Mouse (Mus musculus): Measurements from ENCODE around the gene Camk2b. TPM values are rescaled to one million over a fixed set of nuclear protein-coding genes. Genes with fewer than 3 reads are reported as not detected.

Camk2b gene
- polyA plus RNA-seq, 1 experiment from 2014 or later: 3.6 TPM

DNA sequence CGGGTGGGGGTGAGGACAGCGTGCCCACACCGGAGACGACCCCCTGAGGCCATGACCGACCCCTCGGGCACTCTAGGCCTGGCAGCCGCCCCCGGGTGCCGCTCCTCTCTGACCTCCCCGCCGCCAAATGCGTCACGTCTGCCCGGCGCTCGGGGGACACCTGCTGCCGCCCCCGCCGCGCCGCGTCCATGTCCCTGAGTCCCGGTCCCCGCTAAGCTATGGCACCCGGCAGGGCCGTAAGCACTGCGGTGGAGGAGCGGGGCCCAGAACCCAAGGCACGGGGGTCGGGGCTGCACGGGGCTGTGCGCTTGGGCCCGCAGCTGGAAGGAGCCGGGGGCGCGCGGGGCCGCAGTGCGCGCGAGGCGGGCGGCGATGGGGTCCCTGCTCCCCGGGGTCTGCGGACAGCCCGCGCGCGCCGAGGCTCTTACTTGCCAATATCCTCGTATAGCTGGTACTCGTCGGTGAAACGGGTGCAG is 1.1 kb downstream of the Camk2b start:
- no peak overlapping the region for H3K27ac ChIP-seq
- WGBS: 1% methylated on average over 55 of the region's 55 CpGs
- peak overlapping the region; percentile 60 for H3K4me3 ChIP-seq
- H3K36me3 ChIP-seq: no peaks in the 10 kb centered on the region
- peaks cover 39% of the 10 kb centered on the region for H3K4me1 ChIP-seq (replicated peaks)
- peak; percentile 29 for DNase-seq (ENCODE audit: low spot score)
- H3K27me3 ChIP-seq (ENCODE audit: insufficient read depth, poor library complexity, severe bottlenecking): peaks cover 95% of the 10 kb centered on the region
- no peaks in the 10 kb centered on the region for H3K9me3 ChIP-seq

DNA sequence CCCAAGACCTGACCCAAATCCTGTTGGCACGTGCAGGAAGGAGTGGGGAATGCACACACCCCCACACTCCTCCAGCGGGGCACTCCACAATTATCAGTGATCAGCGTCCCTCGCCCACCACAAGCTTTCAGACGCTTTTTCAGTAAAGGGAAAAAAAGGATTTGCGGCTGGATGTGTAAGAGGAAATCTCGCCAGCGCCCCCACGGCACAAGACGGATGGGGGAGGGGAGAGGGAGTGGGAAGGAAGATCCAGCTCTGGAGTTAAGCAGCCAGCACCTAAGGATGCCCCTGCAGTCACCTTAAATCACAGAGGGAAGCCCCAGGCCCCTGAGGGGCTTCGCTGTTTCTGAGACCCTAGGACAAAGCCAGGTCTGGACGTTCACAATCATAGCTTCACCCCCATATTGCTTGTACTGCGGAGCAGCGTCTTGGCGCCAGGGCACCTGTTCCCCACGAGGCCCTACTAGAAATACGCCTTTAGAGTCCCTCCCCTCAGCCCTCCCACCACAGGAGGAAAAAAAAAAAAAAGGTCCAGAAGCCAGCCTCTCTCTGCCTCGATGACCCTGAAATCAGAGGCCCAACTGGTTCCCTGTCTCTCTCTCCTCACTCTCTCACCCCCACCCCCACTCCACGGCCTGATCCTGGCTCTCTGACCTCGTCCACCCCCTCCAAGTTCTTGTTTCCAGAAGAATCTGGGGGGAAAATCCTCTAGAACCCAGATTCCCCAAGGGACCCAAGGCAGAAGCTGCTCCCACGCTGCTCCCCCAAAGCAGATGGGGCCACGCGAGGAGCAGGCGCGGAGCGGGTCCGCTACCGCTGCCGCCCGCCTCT is 1.7 kb downstream of the Camk2b start:
- H3K27me3 ChIP-seq (ENCODE audit: insufficient read depth, poor library complexity, severe bottlenecking): peaks cover 90% of the 10 kb centered on the region
- no peaks in the 10 kb centered on the region for H3K36me3 ChIP-seq
- peak overlapping the region; percentile 60 for H3K4me3 ChIP-seq
- WGBS: 5% methylated on average over 30 of the region's 30 CpGs
- H3K4me1 ChIP-seq (replicated peaks): peaks cover 39% of the 10 kb centered on the region
- H3K9me3 ChIP-seq: no peaks in the 10 kb centered on the region
- DNase-seq (ENCODE audit: low spot score): no peak
- H3K27ac ChIP-seq: no peak overlapping the region

DNA sequence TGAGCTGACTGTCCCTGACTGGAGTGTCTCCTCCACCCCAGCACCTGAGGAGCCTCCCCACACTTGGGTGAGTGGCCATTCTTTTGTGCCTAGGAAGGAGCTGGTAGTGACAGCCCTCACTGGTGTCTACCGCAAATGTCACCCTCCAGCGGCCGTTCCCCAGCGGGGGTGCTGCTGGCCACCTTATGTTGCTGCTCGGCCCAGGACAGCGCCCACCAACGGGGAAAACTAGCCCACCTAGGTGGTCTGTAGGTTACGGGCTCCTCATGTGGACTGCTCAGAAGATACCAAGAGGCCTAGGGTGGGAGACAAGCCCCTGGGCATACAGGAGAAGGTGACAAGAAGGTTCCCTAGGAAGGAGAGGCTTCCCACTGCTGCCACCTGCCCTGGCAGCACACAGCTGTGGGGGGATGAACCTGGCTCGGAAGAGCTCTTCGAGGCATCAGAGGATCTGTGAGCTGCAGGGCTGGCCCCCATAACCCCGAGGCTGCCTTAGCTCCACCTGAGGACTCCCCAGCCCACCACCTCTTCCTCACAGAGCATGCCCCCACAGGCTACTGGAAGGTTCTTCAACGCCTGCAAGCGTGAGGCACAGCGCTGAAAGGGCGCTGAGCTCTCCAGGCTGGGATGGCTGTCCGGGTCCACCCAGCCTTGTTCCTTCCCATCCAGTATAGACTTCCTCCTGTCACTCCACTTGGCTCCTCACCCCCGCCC is 2.5 kb downstream of the Camk2b start:
- DNase-seq (ENCODE audit: low spot score): no peak
- peak overlapping the region; percentile 60; the same call in 1 of the 2 replicates for H3K4me3 ChIP-seq
- 45% methylated on average over 17 of the region's 17 CpGs for WGBS

DNA sequence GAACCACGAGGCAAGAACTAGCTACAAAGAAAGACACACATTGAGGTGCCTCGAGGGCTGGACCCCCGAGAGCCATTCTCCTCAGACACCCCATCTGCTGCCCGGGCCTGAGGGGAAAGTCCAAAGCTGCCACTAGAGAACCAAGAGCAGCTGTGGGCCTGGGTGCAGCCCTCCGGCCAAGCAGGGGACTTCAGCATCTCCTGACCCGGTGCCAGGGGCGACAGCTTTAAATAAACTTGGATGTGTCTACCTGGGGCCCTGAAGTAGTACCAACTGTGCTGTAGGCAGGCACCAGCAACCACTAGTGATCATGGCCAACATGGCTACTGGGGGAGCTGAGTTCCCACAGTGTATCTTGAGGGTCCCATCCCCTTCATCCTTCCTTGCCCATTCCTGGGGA is 3.1 kb downstream of the Camk2b start:
- no peak overlapping the region for H3K27ac ChIP-seq
- 89% methylated on average over 7 of the region's 7 CpGs for WGBS
- H3K4me3 ChIP-seq: no peak overlapping the region
- peaks cover 76% of the 10 kb centered on the region for H3K27me3 ChIP-seq (ENCODE audit: insufficient read depth, poor library complexity, severe bottlenecking)
- peaks cover 33% of the 10 kb centered on the region for H3K4me1 ChIP-seq (replicated peaks)
- no peaks in the 10 kb centered on the region for H3K36me3 ChIP-seq
- no peak for DNase-seq (ENCODE audit: low spot score)
- no peaks in the 10 kb centered on the region for H3K9me3 ChIP-seq

More for the DNA sequence above, 2.5 kb downstream of the Camk2b start:
- no peaks in the 10 kb centered on the region for H3K36me3 ChIP-seq
- H3K27ac ChIP-seq: no peak overlapping the region
- peaks cover 82% of the 10 kb centered on the region for H3K27me3 ChIP-seq (ENCODE audit: insufficient read depth, poor library complexity, severe bottlenecking)
- H3K4me1 ChIP-seq (replicated peaks): peaks cover 39% of the 10 kb centered on the region
- no peaks in the 10 kb centered on the region for H3K9me3 ChIP-seq

DNA sequence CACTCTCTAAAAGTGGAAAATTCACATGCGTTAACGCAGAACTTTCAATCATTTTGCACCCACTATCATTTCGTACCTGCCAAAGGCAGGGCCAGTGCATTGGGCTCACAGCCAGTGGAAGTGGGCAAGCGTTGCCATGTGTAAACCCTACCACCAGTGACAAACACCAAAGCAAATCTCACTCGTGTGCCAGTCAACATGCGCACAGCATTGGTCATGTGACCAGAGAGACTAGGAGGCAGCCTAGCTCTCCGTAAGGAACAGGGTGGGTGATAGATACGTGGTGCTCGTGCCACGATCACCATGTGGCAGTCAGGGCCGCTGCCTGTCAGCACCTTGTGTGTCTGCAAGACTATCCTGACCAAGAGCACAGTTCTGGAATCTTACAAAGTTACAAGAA is 3.8 kb downstream of the Camk2b start:
- no peak overlapping the region for H3K4me3 ChIP-seq
- 92% methylated on average over 11 of the region's 11 CpGs for WGBS
- peaks cover 30% of the 10 kb centered on the region for H3K4me1 ChIP-seq (replicated peaks)
- no peaks in the 10 kb centered on the region for H3K9me3 ChIP-seq
- no peaks in the 10 kb centered on the region for H3K36me3 ChIP-seq
- H3K27me3 ChIP-seq (ENCODE audit: insufficient read depth, poor library complexity, severe bottlenecking): peaks cover 69% of the 10 kb centered on the region
- H3K27ac ChIP-seq: no peak overlapping the region
- DNase-seq (ENCODE audit: low spot score): no peak

DNA sequence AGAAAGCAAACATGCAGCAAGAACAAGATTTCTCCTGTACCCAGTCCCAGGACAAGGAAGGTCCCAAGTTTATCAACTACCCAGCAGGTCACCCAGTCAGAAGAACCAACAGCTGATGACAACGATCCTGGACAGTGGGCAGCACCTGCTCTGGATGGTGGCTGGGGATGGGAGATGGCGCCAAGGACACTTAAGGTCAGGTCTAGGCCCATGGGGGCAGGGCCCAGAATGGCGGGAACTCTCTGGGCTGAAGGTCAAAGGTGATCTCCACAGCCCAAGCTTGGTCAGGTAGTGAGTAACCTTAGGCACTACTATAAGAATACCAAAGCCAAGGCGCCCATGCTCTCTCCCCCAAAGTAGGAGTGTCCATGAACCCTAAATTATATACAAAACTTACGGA is 4.3 kb downstream of the Camk2b start:
- Histone ChIP-seq H3K27ac (no peak overlapping the region), H3K36me3 (no peaks in the 10 kb centered on the region), H3K27me3 (ENCODE audit: insufficient read depth, poor library complexity, severe bottlenecking) (peaks cover 64% of the 10 kb centered on the region), H3K9me3 (no peaks in the 10 kb centered on the region), H3K4me3 (no peak overlapping the region), H3K4me1 (replicated peaks) (peaks cover 30% of the 10 kb centered on the region)
- 78% methylated on average over 5 of the region's 5 CpGs for WGBS
- DNase-seq (ENCODE audit: low spot score): no peak

DNA sequence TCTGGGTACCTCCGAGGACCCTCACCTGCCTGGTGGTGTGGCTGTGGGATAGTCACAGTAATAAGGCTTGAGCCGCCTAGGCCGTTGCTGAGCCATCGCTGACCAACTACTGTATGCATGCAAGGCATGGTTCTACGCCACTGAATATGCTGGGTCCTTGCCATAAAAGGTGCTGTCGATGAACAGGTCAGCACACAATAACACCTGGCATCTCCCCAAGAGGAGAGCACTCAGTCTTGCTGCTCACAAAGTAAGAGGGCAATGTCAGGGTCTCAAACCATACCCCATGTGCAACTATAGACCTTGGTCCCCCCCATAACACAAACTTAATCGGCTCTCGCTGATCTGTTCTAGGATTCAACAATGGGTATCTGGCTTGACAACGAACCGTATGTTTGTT is 7.0 kb downstream of the Camk2b start:
- H3K4me1 ChIP-seq (replicated peaks): peaks cover 11% of the 10 kb centered on the region
- H3K4me3 ChIP-seq: no peak overlapping the region
- 92% methylated on average over 10 of the region's 10 CpGs for WGBS
- peaks cover 37% of the 10 kb centered on the region for H3K27me3 ChIP-seq (ENCODE audit: insufficient read depth, poor library complexity, severe bottlenecking)
- DNase-seq (ENCODE audit: low spot score): no peak
- no peaks in the 10 kb centered on the region for H3K36me3 ChIP-seq
- no peak overlapping the region for H3K27ac ChIP-seq
- H3K9me3 ChIP-seq: no peaks in the 10 kb centered on the region

DNA sequence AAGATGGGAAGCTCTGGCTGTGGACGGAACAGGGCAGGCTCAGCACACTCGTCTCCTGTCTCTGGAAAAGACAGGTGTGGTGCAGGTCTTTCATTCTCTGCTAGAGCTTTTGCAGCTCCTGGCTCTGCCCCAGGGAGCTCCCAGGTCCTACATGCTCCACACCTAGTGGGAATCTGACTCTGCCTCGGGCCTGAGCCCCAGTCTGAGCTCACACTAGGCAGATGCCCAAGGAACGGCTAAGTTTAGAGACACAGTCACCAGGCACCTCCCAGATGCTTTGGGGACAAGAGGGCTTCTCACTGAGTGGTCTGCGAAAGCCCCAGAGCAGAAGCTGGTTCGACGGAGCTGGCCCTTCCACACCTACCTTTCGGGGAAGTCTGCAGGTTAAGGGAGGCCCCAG is 12.8 kb downstream of the Camk2b start:
- Histone ChIP-seq H3K4me3 (no peak overlapping the region), H3K9me3 (no peaks in the 10 kb centered on the region), H3K27me3 (ENCODE audit: insufficient read depth, poor library complexity, severe bottlenecking) (no peaks in the 10 kb centered on the region), H3K36me3 (no peaks in the 10 kb centered on the region), H3K4me1 (replicated peaks) (0 out of 2 replicates have a peak, but pooled peaks cover 3% of the 10 kb centered on the region), H3K27ac (no peak overlapping the region)
- 90% methylated on average over 8 of the region's 8 CpGs for WGBS
- no peak for DNase-seq (ENCODE audit: low spot score)

DNA sequence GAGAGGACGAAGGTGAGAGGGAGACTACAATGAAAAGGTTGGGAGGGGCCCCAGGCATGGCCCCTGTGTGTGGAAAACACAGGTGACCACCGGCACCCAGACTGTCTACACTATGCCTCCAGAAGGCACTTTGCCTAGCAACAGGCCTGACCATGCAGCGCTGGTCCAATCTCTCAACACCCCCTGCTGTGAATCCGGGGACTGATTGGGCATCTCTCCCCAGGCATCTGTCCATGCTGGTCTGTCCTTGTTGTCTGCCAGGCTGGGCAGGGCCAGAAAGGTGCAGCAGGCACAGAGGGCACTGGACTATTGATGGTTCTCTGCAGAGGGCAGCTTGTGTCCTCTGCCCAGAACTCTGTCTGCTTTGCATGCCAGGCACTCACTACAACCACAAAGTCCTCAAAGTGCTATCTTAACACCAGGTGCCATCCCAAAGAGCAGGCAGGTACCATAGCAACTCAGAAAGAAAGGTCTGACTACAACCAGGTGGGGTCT is 16.0 kb downstream of the Camk2b start:
- H3K27me3 ChIP-seq (ENCODE audit: insufficient read depth, poor library complexity, severe bottlenecking): no peaks in the 10 kb centered on the region
- WGBS: 74% methylated on average over 4 of the region's 4 CpGs
- H3K27ac ChIP-seq: no peak overlapping the region
- no peaks in the 10 kb centered on the region for H3K36me3 ChIP-seq
- no peaks in the 10 kb centered on the region for H3K9me3 ChIP-seq
- H3K4me3 ChIP-seq: no peak overlapping the region
- no peak for DNase-seq (ENCODE audit: low spot score)
- 0 out of 2 replicates have a peak, but pooled peaks cover 3% of the 10 kb centered on the region for H3K4me1 ChIP-seq (replicated peaks)

DNA sequence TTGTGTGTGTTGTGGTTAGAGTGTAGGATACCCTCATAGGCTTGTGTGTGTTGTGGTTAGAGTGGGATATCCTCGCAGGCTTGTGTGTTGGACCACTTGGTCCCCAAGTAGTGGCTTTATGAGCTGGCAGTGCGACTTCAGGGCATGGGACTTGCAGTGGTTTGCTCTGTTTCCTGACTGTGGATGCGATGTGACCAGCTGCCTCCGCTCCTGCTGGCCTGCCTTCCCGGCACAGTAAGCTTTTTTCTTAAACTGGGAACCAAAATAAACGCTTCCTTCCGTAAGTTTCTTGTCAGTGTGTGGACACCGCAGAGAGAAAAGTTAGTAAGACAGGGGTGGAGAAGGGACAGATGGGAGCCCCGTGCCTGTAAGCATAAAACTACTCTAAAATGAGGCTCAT is 18.0 kb downstream of the Camk2b start:
- H3K27me3 ChIP-seq (ENCODE audit: insufficient read depth, poor library complexity, severe bottlenecking): no peaks in the 10 kb centered on the region

DNA sequence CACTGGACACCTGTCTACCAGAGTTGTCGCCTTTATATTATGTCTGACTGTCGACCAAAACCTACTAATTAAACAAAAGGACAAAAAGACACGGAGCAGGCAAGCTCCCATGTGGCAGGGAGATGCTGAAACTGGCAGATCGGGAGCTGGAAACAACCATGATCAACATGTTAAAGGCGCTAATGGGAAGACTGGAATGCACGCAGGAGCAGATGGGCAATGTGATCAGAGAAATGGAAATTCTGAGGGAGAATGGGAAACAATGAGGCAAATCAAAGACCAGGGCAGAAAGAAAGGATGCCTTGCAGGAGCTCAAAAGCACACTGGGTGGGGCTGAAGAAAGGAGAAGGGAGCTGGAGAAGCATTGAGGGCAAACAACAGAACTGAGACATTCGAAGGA is 27.2 kb downstream of the Camk2b start:
- Histone ChIP-seq H3K4me3 (no peak overlapping the region), H3K27me3 (ENCODE audit: insufficient read depth, poor library complexity, severe bottlenecking) (no peaks in the 10 kb centered on the region), H3K4me1 (replicated peaks) (peaks cover 18% of the 10 kb centered on the region), H3K9me3 (no peaks in the 10 kb centered on the region), H3K36me3 (no peaks in the 10 kb centered on the region), H3K27ac (peak overlapping the region; percentile 43)
- 44% methylated on average over 7 of the region's 7 CpGs for WGBS
- no peak for DNase-seq (ENCODE audit: low spot score)

More for the DNA sequence above, 18.0 kb downstream of the Camk2b start:
- Histone ChIP-seq H3K4me1 (replicated peaks) (0 out of 2 replicates have a peak, but pooled peaks cover 3% of the 10 kb centered on the region), H3K4me3 (no peak overlapping the region), H3K27ac (no peak overlapping the region), H3K36me3 (no peaks in the 10 kb centered on the region), H3K9me3 (no peaks in the 10 kb centered on the region)
- WGBS: 86% methylated on average over 9 of the region's 9 CpGs
- DNase-seq (ENCODE audit: low spot score): no peak

DNA sequence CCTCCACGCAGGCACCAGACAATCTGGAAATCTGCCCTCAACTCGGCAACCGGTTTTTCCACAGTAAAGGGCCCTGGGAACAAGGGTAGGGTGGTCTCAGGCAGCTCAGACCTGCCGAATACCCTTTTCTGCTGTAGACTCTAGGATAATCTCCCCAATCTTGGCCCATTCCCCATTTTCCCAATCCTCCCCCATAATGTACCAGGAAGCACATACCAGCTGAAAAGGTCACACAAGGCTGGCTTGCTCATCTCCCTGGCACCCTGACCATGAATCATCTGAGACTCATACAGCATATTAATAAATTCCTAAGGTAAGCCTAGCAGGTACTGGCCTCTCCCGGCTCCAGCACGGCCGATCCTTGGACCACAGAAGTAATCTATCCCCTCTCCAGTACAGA is 28.5 kb downstream of the Camk2b start:
- no peak for DNase-seq (ENCODE audit: low spot score)
- 87% methylated on average over 7 of the region's 7 CpGs for WGBS
- Histone ChIP-seq H3K27ac (no peak overlapping the region; the same call in 1 of the 2 replicates), H3K36me3 (no peaks in the 10 kb centered on the region), H3K4me1 (replicated peaks) (peaks cover 18% of the 10 kb centered on the region), H3K9me3 (no peaks in the 10 kb centered on the region; the same call in 1 of the 2 replicates), H3K27me3 (ENCODE audit: insufficient read depth, poor library complexity, severe bottlenecking) (no peaks in the 10 kb centered on the region), H3K4me3 (no peak overlapping the region)

DNA sequence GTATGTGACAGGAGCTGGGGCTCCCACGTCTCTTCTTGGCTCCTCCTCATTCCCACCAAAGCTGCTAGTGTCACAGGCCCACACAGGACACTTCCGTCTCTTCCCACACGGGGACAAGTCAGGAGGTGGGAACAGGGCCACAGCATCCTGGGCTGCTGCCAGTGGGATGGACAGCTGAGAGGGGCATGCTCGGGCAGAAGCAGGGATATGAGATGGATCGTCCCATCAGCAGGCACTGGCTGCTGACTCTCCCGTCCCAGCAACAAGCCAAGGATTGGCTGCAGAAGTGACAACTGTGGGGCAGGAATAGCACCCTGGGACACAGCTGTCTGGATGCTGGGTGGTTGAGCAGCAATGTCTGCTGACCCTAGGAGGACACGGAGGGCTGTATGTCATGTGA is 29.0 kb downstream of the Camk2b start:
- no peaks in the 10 kb centered on the region; the same call in 1 of the 2 replicates for H3K9me3 ChIP-seq
- 91% methylated on average over 7 of the region's 7 CpGs for WGBS
- H3K27ac ChIP-seq: no peak overlapping the region
- H3K4me3 ChIP-seq: no peak overlapping the region
- no peaks in the 10 kb centered on the region for H3K27me3 ChIP-seq (ENCODE audit: insufficient read depth, poor library complexity, severe bottlenecking)
- DNase-seq (ENCODE audit: low spot score): no peak
- peaks cover 18% of the 10 kb centered on the region for H3K4me1 ChIP-seq (replicated peaks)
- no peaks in the 10 kb centered on the region for H3K36me3 ChIP-seq
